Mouse (Mus musculus): ENCODE results near the gene Ndrg4. TPM values are rescaled to one million over a fixed set of nuclear protein-coding genes. Genes with fewer than 3 reads are reported as not detected.

The Ndrg4 gene
- polyA plus RNA-seq, 1 experiment from 2014 or later: 225 TPM

Small RNAs within 50 kb of the gene (microRNA-seq; reads per million reads assigned to microRNA genes)
- gene Mir7073 (ENCODE audit: borderline number of aligned reads): 1.3 reads per million, percentile 17 among the genes with 10 or more reads in this experiment

Other genes with a start within 250 kb of the Ndrg4 start
- 135 and 139 TPM in 2 replicates for gene Cfap20, start 242.1 kb upstream of the Ndrg4 start, polyA plus RNA-seq (2014; fragmentation: Nextera tagmentation; extraction: Ambion mirVana)
- 12.1 and 16.0 TPM in 2 replicates for gene Csnk2a2, start 186.9 kb upstream of the Ndrg4 start, polyA plus RNA-seq (2014; fragmentation: Nextera tagmentation; extraction: Ambion mirVana)
- gene Ccdc113, start 142.9 kb upstream of the Ndrg4 start, polyA plus RNA-seq (2014; fragmentation: Nextera tagmentation; extraction: Ambion mirVana): 2.2 and 2.3 TPM in 2 replicates
- gene Prss54, start 100.6 kb upstream of the Ndrg4 start, polyA plus RNA-seq (2014; fragmentation: Nextera tagmentation; extraction: Ambion mirVana): not detected in 2 replicates
- gene Gins3, start 43.5 kb upstream of the Ndrg4 start, polyA plus RNA-seq (2014; fragmentation: Nextera tagmentation; extraction: Ambion mirVana): 19.5 and 20.1 TPM in 2 replicates
- 18.6 and 20.9 TPM in 2 replicates for gene Setd6, start 38.9 kb downstream of the Ndrg4 start, polyA plus RNA-seq (2014; fragmentation: Nextera tagmentation; extraction: Ambion mirVana)
- 72.8 and 94.6 TPM in 2 replicates for gene Cnot1, start 130.5 kb downstream of the Ndrg4 start, polyA plus RNA-seq (2014; fragmentation: Nextera tagmentation; extraction: Ambion mirVana)
- 337 and 363 TPM in 2 replicates for gene Sap18b, start 148.4 kb downstream of the Ndrg4 start, polyA plus RNA-seq (2014; fragmentation: Nextera tagmentation; extraction: Ambion mirVana)
- 11.8 and 12.4 TPM in 2 replicates for gene Slc38a7, start 176.6 kb downstream of the Ndrg4 start, polyA plus RNA-seq (2014; fragmentation: Nextera tagmentation; extraction: Ambion mirVana)
- 132 and 141 TPM in 2 replicates for gene Got2, start 211.6 kb downstream of the Ndrg4 start, polyA plus RNA-seq (2014; fragmentation: Nextera tagmentation; extraction: Ambion mirVana)